Mouse (Mus musculus) monocyte, adult 2 months (primary cell): ENCODE data around the gene Slc24a4.
"Not testable (repeated sequence)": the region's sequence is repeated elsewhere in the genome, so short reads cannot be mapped to it uniquely, and the experiment has no call there.

Source experiments
- DNase-seq, 2 experiments: peaks; one replicate each; pipeline ENCODE4 v3.0.0; 2022; ENCODE audit warnings: low spot score in 2 of 2, low read depth in 1 of 2

The Slc24a4 gene

DNA sequence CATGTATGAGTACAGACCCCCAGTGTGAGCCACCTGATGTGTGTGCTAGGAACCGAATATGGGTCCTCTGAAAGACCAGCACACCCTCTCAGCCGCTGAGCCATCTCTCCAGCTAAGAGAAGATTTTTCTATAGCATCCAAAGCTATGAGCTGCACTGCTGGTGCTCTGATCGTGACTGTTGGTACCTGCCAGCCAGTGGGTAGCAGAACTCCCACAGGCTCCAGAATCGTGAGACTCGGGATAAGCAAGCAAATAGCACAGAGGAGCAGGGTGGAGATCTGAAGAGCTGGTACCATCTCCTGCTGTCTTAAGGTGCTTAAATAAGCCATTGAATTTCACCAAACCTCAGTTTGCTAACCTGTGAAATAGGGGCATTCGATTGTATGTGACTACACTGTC, 119.6 kb downstream of the Slc24a4 start:
- DNase-seq, result no peak

DNA sequence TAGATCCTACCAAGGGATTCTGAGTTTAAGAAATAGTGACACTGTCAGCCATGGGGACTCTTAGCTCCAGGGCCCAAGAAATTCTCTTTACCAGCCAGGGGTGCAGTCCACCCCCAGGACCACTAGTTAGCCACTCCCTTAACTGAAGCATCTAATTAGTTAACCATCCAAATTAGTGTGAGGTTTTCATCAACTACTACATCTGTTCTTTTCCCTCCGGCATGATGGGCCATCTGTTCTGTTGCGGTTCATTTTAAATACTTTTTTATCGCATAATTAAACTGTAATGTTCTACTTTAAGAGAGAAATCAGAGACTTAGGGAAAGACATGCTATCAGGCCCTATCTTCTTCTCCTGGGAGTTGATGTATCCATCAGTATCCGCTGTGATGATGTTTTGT, 121.8 kb downstream of the Slc24a4 start:
- DNase-seq, result no peak

DNA sequence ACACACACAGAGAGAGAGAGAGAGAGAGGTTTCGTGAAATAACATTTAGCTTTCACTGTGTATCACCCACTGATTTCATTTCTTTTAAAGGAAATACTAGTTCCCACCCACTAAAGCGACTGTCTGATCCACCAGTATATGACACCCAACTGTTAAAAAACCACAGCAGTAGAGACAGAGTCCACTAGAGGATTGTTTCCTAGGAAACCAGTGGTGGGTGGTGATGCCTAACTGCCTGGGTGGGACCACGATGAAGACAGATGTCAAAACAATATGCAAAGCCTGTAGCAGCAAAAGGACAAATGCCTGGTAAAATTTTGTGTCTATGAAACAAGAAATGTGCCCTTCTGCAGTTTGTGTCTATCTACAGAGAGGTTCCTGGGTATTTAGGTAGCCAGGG, 122.5 kb downstream of the Slc24a4 start:
- no peak for DNase-seq

DNA sequence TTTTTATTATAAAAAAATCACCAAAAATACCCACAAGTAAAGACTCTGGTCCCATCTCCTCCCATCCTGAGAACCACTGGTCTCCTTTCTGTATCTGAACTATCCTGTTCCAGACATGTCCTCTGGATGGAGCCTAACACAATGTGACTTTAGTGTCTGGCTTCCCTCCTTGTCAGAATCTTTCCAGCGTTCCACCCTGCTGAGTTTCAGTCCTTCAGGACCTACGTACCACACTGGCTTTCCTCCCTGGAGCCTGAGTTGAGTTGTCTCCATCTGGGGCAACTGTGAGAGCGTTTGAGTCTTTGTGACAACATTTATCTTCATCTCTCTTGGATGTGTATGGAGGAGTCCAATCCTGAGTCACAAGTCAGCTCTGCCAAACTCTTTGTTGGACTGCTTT, 123.5 kb downstream of the Slc24a4 start:
- DNase-seq, result no peak

DNA sequence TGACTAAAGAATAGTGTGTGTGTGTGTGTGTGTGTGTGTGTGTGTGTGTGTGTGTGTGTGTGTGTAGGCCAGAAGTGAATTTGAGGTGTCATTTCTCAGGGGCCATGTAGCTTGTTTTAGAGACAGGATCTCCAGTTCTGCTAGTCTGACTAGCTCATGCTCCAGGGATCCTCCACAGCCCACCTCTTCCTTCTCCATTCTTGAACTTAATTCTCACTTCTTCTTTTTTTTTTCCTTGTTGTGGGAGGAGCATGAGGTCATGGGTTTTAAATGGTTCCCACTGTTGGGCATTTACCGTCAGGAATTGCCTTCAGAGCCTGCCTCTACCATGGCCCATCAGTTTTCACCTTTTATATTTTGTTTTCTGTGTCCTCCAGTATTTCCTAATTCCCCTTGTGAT, 124.0 kb downstream of the Slc24a4 start:
- no peak for DNase-seq

DNA sequence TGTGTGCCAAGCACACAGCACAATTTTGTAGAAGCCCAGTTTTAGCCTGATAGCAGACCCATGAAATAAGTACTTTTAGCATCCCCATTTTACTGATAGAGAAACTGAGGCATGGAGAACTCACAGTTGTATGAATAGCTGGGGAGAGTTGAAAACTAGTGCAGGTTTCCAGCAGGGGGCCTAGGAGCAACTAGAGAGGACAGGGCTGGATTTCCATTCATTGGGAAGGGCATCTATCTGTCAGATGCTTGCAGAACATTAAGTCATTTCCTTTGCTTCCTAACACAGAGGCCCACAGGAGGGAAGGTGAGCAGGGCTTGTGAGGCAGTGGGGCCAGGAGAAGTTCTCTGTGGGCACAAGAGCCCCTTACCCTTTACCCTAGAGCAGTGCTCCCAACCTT, 126.5 kb downstream of the Slc24a4 start:
- no peak for DNase-seq

DNA sequence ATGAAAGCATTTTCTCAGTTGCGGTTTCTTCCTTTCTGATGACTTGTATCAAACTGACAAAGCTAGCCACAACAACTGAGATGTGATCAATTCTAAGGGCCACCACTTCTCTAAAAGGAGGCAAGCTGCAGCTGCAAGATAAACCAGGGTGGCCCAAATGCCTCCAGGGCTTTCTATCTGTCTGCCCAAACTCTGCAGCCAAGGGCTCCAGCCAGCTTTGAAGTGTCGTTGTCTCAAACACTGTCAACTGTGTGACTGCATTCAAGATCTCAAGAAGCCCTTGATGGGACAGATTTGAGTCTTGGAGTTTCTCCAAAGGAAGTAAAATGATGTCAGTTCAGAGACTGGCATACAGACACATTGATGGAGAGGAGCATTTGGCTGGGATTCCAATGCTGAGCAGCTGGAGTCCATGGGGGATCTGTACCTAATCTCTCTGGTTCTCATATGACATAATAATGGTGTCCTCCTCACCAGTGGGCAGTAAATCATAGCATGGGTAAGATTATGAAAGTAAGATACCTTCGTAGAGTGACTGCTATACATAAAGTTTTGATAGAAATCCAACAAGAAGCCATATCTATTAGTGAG, 130.1 kb downstream of the Slc24a4 start:
- no peak for DNase-seq

DNA sequence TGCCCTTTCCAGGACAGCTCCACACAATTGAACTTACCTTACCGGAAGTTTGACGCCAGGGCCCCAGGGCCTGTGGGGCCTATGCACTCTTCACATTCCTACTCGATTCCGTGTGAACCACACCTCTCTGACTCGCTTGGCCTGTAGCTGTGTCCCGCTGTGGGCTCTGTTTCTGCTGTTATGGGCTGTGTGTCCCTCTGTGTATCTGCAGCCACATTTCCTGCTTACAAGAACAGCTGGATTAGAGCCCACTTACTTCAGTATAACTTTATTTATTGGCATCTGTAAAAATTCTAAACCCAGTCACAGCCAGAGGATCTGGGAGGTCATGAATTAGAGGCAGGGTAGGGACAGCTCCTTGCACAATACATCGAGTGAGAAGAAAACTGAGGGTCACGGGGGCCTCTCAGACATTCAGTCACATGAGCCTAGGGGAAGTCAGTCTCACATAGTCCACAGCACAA, 133.4 kb downstream of the Slc24a4 start:
- DNase-seq, result no peak

DNA sequence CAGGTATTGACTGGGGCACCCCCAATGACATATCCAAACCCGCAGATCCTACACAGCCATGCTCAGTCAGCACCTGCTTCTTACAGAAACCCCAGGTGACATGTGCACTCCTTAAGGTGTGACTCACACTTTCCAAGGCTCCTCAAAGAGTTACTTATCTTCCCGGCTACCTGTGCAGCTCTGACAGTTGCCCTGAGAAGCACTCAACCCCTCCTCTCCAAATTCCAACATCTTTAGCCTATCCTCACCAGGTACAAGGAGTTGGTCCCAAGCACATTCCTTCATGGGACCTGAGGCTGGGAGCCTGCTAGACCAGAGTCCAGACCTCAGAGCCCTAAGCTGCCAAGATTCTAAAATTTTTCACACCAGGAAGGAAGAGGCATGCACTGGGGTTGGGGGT, 134.3 kb downstream of the Slc24a4 start:
- DNase-seq, result no peak

DNA sequence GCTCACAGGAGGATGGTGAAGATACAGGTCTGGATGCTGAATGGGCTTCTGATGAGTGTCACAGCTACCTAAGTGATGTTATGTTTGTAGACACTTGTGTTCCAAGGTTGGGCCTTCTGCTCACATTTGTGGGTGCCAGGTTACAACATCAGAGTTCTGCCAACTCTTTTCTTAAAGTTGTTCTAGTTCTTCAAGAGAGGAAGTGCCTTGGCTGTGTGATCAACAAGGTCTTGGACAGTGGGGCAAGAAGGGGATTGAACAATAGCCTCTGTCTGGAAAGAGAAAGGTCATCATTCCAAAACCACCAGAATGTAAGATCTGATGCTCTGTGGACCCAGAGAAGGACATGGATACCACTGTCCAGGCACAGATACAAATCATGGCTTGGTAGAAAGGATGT, 134.7 kb downstream of the Slc24a4 start:
- DNase-seq, result no peak

DNA sequence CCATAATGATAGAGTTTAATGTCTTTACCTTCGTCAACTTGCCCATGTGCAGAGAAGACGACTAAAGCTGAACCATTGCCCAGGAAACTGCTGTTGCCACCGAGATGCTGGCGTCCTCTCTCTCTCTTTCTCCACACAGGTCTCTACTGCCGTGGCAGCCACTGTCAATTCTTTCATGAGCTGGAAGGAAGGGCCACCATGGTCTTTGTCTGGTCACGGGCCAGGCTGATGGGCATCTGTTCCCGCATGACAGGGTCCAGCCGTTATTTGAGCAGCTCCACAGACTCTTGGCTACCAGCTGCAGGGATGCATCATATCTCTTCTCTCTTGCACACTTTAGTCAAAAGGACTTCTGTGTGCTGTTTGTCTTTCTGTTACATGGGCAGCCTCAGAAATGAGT, 137.9 kb downstream of the Slc24a4 start:
- no peak for DNase-seq

DNA sequence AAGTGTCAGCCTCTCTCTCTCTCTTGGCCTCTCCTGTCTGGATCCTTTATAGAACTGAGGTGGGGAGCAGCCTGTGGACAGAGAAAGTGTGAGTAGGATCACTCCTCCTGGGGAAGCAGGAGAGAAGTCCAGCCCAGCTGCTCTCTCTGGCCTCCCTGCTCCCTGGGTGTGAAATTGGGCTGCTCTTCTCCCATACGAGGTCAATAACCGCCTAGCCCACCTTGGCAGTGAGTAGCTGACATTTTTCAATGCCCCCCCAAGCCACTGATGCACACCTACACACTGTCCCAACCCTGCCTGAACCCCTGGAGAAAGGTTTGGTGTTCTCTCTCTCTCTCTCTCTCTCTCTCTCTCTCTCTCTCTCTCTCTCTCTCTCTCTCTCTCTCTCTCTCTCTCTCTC, 140.6 kb downstream of the Slc24a4 start:
- no peak for DNase-seq

DNA sequence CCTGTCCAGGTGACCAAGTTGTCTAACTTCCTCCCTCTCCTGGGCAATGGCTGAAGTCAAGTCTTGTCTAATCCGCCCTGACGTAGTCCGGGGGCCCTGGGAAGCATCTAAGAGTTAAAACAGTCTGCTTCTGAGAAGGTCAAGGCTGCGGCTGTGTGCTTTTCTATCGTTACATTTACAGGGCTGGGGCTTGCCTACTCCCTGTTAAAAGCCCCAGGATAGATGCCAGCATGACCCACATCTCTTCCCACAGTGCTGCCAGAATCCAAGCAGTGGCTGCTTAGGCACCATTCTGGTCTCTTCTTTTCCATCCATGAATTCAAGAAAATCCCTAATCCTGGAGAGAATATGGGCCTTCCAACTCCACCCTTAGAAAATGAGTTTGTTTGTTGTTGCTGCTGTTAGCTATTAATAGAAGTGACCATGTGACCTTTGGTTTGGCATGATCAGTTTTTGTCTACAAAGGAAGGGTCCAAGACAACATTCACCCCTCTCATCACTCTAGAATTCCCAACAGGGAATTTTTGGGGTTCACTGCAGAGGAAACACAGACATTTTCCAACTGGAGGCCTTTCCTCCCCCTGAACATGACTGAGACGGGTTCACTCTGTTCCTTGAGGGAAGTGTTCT, 142.4 kb downstream of the Slc24a4 start:
- DNase-seq, result no peak

DNA sequence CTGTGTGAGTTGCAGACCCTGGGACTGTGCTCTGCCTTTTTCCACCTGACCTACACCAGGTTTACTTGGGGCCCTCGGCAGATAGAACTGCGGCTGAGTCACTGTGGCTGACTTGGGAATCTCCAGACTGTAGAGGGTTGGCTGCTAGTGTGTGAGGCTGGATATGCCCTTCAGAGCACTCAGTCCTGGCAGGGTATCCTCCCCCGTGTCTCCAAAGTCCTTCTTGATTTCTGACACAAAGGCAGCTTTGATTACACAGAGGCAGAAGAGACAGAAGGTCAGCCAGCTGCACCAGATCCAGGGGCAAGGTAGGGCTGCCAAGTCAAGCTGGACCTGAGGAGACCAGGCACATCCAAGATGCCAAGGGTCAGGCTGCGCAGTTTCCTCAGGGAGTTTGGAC, 142.9 kb downstream of the Slc24a4 start:
- no peak for DNase-seq

DNA sequence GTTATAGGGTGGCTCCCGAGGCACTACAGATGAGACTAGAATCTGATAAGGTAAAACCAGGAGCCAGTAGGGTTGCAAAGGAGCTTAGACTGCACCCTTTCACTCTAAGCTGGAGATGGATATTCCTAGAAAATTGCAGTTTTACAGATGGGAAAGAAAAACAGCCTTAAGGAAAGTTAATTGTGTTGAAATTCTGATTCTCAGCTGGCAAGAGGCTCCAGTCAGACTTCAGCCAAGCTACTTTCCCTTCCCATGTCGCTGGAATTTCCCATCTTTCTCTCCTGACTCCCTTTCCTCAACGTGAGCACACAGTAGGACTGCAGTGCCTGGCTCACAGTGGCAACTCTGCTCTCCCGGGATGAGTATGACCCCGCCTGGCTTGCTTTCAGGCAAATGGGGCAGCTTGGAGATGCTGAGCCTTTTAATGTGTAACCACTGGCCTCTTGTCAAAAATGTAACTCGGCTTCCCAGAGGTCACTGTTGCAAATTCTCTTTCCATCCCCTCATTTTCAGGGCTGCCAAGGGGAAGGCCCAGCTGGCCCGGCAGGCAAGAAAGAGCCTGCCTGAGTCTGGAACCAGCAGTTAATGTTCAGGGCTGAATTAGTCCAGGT, 147.4 kb downstream of the Slc24a4 start:
- no peak for DNase-seq

DNA sequence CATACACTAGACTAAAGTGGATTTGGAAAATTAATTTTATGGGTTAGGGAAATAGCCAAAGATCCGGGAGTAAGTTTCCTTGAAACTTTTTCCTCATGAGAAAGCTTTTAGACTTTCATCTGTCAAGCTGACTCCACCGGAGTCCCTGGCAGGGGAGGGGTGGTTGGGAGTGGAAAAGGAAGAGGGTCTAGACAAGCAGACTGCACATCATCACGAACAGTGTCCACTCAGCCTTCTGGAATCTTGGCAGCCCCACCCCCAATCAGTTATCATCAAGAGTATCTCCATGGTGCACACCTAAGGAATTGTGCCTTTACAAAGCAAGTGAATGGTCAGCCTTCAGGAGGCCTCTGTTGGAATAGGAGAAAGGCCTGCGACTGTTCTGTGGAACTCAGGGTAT, 151.8 kb downstream of the Slc24a4 start:
- not testable (repeated sequence) for DNase-seq

DNA sequence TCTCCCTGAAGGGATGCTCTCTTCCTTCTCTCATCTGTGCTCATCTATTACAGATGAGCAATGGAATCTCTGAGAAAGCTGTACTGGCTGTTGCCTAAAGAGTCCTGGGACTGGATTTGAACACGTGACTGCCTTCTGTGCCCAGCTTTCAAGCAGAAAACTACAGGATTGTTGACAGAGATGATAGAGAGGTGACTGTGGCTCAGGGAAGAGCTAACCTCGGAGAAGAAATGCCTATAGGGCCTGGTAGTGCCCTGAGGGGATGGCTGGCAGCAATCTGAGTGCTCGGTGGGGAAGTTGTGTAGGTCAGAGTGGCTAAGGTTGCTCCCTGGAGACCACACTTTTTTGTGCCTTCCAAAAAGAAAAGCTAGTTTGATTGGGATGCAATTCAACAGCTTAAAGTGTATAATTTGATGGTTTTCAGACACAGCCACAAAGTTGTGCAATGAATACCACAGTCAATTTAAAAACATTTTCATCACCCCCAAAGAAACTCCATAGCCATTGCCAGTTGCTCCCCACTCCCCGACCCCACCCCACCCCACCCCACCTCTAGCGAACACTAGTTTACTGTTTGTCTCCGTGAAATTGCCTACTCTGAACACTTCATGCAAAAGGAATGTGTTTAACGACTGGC, 152.5 kb downstream of the Slc24a4 start:
- DNase-seq, result no peak

DNA sequence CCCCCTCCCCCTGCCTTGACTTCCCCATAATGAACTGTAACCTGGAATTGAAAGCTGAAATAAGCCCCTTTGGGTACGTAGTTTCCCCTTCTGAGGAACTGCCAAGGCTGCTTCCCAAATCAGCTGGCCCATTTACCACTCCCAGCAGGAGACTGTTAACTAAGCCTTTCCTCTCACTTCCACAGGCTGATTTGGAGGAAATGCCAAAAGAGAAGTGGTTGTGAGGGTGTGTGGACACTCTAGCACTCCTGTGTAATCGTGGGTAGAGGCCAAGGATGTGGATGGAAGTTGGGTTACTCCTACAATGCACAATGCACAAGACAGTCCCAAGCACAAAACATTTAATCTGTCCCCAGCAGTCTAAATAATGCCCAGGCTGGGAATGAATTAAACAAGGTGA, 153.6 kb downstream of the Slc24a4 start:
- peak in 1 of 2 experiments; percentile 47 for DNase-seq

DNA sequence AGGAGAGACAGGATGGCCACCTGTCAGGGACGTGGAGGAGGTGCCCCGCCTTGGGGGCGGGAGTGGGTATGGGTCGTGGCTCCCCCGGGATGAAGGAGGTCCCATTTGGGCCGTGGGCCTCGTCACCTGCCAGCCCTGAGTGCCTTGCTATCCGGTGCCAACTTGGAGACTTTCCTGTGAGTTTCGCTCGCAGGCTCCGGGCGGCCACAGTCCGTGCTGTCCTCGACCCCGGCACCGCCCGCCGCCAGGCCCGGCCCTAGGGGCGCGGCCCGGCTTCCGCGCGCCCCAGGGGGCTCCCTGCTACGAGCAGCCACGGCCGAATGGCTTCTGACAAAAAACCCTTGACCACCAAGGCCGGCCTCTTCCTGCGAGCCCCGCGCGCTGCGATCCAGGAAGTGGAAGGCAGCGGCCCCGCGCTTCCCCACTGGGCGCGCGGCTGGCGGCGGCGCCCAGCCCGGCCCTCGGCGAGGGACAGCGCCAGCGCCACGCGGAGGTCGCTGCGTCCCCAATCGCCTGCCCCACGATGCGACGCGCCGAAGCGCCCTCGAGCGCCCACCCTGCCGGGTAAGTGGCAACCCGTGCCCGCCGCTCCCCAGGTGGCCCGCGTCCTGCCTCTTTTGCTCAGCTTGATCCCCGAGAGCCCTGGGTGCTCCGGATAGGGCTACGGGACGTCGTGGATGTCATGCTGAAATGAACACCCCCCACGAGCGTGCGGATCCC, 154.4 kb downstream of the Slc24a4 start, which contains the start of gene Rin3:
Rin3 (plus strand) TSS at position 286 of the 720 bp plus-strand sequence.
- DNase-seq, result peak in 1 of 2 experiments; percentile 50

DNA sequence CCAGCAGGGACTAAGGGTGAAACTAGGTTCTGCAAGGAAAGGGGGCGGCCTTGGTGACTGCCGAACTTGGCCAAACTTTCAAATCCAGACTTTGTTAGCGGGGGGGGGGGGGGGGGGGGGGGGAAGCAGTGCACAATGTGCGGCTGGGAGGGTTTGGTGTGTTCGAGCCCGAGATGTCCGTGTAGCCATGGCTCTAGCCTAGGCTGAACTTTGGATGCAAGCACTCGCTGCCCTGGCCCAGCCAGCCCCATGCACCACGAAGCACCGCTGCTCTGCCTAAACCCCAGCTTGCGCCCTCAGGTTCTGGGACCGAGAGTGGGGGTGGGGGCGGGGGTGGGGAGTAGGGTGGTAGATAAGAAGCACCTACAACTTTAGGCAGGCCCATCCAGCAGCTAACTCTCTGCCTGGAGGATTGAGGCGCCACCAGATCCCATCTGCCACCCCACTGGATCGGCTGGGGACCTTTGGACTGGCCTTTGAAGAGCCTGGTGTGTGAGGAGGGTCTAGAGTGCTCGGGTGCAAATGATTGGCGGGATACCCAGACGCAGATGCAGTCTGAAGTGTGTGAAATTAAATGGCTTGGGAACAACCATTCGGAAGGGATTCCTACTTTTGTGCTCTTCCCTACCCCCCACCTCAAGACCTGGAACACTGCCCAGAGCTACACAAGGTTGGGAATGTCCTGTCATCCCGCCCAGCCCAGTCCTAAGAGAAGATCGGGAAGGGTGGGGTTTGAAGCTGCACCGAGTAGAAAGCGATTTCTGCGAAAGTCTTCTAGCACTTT, 155.1 kb downstream of the Slc24a4 start:
- no peak for DNase-seq

DNA sequence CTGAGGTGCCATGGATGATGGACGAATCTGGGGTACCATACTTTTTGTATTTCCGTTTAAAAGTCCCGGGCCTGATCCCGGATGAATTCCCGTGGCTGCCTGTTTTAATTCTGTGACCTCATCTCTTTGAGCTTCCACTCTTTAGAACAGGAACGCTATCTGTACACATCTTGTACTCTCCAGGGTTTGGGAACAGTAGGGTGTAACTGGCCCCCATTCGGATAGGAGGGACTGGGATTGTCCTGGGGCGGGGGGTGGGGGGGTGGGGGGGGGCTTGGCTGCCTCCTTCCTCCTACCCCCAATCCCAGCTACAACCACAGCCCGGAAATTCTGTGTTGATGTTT, 155.7 kb downstream of the Slc24a4 start:
- DNase-seq, result no peak
